Mouse (Mus musculus) heart, embryonic 10.5 days (tissue): Measurements from ENCODE around the gene Marveld1. TPM values are rescaled to one million over a fixed set of nuclear protein-coding genes. Genes with fewer than 3 reads are reported as not detected.

ENCODE experiments used
- DNase-seq: peaks from one replicate; pipeline ENCODE4 v3.0.0-alpha.2; 2017; ENCODE audit warnings: low spot score
- H3K27ac ChIP-seq: fragments of 300-500 bp; sonication (generic); 2 replicates; pipeline ENCODE4 v1.5.1; 2016; ENCODE audit warnings: mild to moderate bottlenecking
- H3K27me3 ChIP-seq: fragments of 300-500 bp; sonication (generic); 2 replicates; pipeline ENCODE4 v1.6.1; 2016; ENCODE audit warnings: mild to moderate bottlenecking; ENCODE audit not compliant: poor library complexity, insufficient read depth, severe bottlenecking
- H3K36me3 ChIP-seq: fragments of 300-500 bp; sonication (generic); 2 replicates; pipeline ENCODE4 v1.6.1; 2016; ENCODE audit warnings: mild to moderate bottlenecking, moderate library complexity
- H3K4me1 ChIP-seq: fragments of 300-500 bp; sonication (generic); 2 replicates; pipeline ENCODE4 v1.6.1; 2016; ENCODE audit warnings: mild to moderate bottlenecking
- H3K4me3 ChIP-seq: fragments of 300-500 bp; sonication (generic); 2 replicates; pipeline ENCODE4 v1.5.1; 2016; ENCODE audit warnings: mild to moderate bottlenecking, moderate library complexity
- H3K9me3 ChIP-seq: fragments of 300-500 bp; sonication (generic); 2 replicates; pipeline ENCODE4 v1.6.1; 2016; ENCODE audit warnings: mild to moderate bottlenecking, moderate library complexity
- WGBS: fragments of 180-500 bp; shearing (Covaris S2); methylation state at CpG from one replicate; pipeline ENCODE4 v1.1.7; 2016; 5-methylcytosine and 5-hydroxymethylcytosine counted together
- polyA plus RNA-seq: library from polyadenylated mRNA; unstranded; fragments of >200 nt; fragmentation: Nextera tagmentation; extraction: Ambion mirVana; gene quantifications from 2 replicates; pipeline ENCODE4 v1.2.1, GENCODE M21; 2016

Gene Marveld1
- polyA plus RNA-seq, result 6.5 and 8.1 TPM in 2 replicates

DNA sequence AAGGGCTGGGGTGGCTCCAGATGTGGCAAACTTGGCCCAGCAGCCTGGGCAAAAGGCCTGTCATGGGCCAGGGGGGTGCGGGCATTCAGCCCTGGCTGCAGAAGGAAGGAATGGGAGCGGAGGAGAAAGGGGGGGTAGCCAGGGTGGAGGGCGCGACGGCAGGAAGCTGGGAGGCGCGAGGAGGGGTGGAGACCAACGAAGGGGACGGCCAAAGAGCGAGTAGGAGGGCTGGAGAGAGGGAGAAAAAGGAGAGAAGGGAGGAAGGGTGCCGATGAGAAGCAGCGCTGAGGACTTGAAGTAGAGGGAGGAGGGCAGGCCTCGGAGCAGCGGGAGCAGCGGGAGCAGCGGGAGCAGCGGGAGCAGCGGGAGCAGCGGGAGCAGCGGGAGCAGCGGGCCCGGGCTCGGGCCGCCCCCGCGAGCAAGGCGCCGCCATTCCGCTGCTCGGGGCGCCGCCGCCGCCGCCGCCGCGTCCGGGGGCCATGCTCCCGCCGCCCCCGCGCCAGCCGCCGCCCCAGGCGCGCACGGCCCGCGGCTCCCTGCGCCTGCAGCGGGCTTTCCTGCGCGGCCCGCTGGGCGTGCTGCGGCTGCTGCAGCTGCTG lies at the start of gene Marveld1:
Gene Marveld1 (plus strand): TSS at position 231 of the 599 bp plus-strand sequence.
- Histone ChIP-seq H3K27me3 (peaks cover 4% of the 10 kb centered on the region; the same call in 1 of the 2 replicates), H3K9me3 (no peaks in the 10 kb centered on the region), H3K4me3 (peak within 1 kb of the TSS; percentile 80), H3K27ac (peak within 1 kb of the TSS; percentile 93), H3K4me1 (peaks cover 46% of the 10 kb centered on the region), H3K36me3 (peaks cover 3% of the 10 kb centered on the region; the same call in 1 of the 2 replicates)
- DNase-seq, result peak; percentile 84
- 0% methylated on average over 31 of the region's 57 CpGs for WGBS

GRCm38 (mm10) chr19:42099406-42099805 lies 47.8 kb upstream of the Marveld1 start:
- Histone ChIP-seq H3K27me3 (no peaks in the 10 kb centered on the region), H3K27ac (no peak overlapping the region), H3K4me3 (no peak overlapping the region), H3K36me3 (peaks cover 38% of the 10 kb centered on the region), H3K9me3 (no peaks in the 10 kb centered on the region), H3K4me1 (no peaks in the 10 kb centered on the region)
- 88% methylated on average over 3 of the region's 3 CpGs for WGBS
- no peak for DNase-seq

DNA sequence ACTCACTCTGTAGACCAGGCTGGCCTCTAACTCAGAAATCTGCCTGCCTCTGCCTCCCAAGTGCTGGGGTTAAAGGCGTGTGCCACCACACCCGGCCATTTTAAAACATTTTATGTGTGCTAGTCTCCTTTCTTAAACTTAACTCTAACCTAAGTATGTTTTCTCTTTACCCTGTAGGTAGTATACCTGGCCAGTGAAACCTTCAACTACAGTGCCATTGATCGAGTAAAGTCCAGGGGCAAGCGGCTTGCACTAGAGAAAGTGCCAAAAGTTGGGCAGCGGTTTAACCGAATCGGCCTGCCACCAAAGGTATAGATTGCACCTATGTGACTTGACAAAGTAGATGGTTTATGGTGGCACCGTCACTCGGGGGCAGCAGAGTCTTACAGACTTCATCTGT lies 42.5 kb upstream of the Marveld1 start:
- DNase-seq, result no peak
- 91% methylated on average over 9 of the region's 9 CpGs for WGBS
- Histone ChIP-seq H3K4me1 (no peaks in the 10 kb centered on the region), H3K27me3 (no peaks in the 10 kb centered on the region), H3K27ac (no peak overlapping the region), H3K9me3 (no peaks in the 10 kb centered on the region), H3K36me3 (peaks cover 54% of the 10 kb centered on the region), H3K4me3 (no peak overlapping the region)

GRCm38 (mm10) chr19:42115783-42116335 lies 31.3 kb upstream of the Marveld1 start:
- Histone ChIP-seq H3K36me3 (peaks cover 77% of the 10 kb centered on the region), H3K27ac (no peak overlapping the region), H3K4me1 (no peaks in the 10 kb centered on the region), H3K9me3 (no peaks in the 10 kb centered on the region), H3K4me3 (no peak overlapping the region), H3K27me3 (no peaks in the 10 kb centered on the region)
- 87% methylated on average over 4 of the region's 4 CpGs for WGBS
- DNase-seq, result no peak

DNA sequence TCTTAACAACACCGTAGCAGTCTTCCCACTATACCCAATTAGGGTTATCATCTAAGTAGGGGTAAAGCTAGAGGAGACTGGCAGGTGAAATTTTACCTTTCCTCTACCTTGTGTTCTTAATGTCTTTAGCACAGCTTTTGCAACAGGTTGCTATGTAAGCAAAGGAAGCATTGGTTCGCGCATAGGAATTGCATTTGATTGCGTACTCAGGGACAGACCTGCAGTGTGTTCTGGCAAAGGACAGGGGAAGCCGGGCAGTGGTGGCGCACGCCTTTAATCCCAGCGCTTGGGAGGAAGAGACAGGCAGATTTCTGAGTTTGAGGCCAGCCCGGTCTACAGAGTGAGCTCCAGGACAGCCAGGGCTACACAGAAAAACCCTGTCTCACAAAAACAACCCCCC lies 29.1 kb upstream of the Marveld1 start:
- no peaks in the 10 kb centered on the region for H3K4me1 ChIP-seq
- WGBS, result 91% methylated on average over 9 of the region's 9 CpGs
- no peak for DNase-seq
- H3K36me3 ChIP-seq, result peaks cover 93% of the 10 kb centered on the region
- no peak overlapping the region for H3K4me3 ChIP-seq
- H3K27ac ChIP-seq, result no peak overlapping the region
- H3K27me3 ChIP-seq, result no peaks in the 10 kb centered on the region
- no peaks in the 10 kb centered on the region for H3K9me3 ChIP-seq

GRCm38 (mm10) chr19:42118596-42118995 lies 28.6 kb upstream of the Marveld1 start:
- no peak overlapping the region for H3K27ac ChIP-seq
- no peak for DNase-seq
- H3K9me3 ChIP-seq, result no peaks in the 10 kb centered on the region
- WGBS, result 86% methylated on average over 5 of the region's 5 CpGs
- no peak overlapping the region for H3K4me3 ChIP-seq
- peaks cover 93% of the 10 kb centered on the region for H3K36me3 ChIP-seq
- H3K4me1 ChIP-seq, result no peaks in the 10 kb centered on the region
- H3K27me3 ChIP-seq, result no peaks in the 10 kb centered on the region

DNA sequence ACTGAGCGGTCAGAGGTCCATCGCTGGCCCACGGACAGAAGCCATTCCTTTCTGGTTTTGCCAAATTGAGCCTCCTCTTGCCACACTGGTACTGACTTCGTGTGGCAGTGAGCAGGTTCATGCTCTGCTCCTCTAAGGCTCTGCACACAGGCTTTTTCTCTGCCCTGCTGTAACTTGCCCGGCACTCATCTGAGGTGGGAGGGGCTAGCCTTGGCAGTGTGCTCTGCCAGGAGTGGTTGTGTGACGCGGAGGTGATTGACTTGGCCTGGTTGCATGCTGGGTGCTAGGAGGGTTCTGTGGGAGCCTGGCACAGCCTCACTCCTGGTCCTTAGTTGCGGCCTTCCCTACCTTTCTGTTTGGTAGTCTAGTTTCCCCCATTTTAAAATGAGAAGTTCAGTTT lies 26.7 kb upstream of the Marveld1 start:
- no peaks in the 10 kb centered on the region for H3K27me3 ChIP-seq
- no peaks in the 10 kb centered on the region for H3K4me1 ChIP-seq
- H3K4me3 ChIP-seq, result no peak overlapping the region
- WGBS, result 88% methylated on average over 8 of the region's 8 CpGs
- no peaks in the 10 kb centered on the region for H3K9me3 ChIP-seq
- H3K27ac ChIP-seq, result no peak overlapping the region
- H3K36me3 ChIP-seq, result peaks cover 88% of the 10 kb centered on the region
- no peak for DNase-seq

- Histone ChIP-seq H3K9me3 (no peaks in the 10 kb centered on the region), H3K36me3 (peaks cover 50% of the 10 kb centered on the region), H3K4me3 (no peak overlapping the region), H3K27ac (no peak overlapping the region), H3K27me3 (no peaks in the 10 kb centered on the region), H3K4me1 (peaks cover 26% of the 10 kb centered on the region)
- DNase-seq, result no peak
- 80% methylated on average over 13 of the region's 13 CpGs for WGBS
Measured at GRCm38 (mm10) chr19:42124684-42125083, 22.5 kb upstream of the Marveld1 start.

- Histone ChIP-seq H3K4me1 (peaks cover 34% of the 10 kb centered on the region), H3K36me3 (peaks cover 40% of the 10 kb centered on the region), H3K9me3 (no peaks in the 10 kb centered on the region), H3K4me3 (no peak overlapping the region), H3K27me3 (no peaks in the 10 kb centered on the region), H3K27ac (peak overlapping the region; percentile 33)
- no peak for DNase-seq
- WGBS, result 69% methylated on average over 11 of the region's 11 CpGs
Measured at GRCm38 (mm10) chr19:42125501-42126218, 21.5 kb upstream of the Marveld1 start.

DNA sequence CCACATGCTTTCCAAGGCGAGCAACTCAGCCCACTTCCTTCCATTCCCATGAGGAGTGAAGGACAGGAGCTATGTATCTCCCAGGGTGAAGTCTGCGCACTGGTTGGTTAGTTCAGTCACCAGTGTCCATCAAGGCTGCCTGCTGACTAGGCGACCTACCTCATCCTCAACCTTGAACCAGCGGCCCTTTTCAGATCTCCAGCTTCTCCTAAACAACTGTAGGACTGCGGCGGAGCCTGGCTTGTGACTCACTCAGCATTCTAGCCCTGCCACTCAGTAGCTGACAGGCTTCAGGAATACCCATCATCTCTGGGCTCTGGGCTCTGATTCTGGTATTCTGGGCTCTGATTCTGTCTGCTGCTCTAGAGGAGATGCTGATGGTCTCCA lies 21.0 kb upstream of the Marveld1 start:
- Histone ChIP-seq H3K27me3 (no peaks in the 10 kb centered on the region), H3K27ac (peak overlapping the region; percentile 33), H3K36me3 (peaks cover 35% of the 10 kb centered on the region), H3K4me1 (peaks cover 34% of the 10 kb centered on the region), H3K4me3 (no peak overlapping the region), H3K9me3 (no peaks in the 10 kb centered on the region)
- no peak for DNase-seq
- WGBS, result 85% methylated on average over 6 of the region's 6 CpGs

DNA sequence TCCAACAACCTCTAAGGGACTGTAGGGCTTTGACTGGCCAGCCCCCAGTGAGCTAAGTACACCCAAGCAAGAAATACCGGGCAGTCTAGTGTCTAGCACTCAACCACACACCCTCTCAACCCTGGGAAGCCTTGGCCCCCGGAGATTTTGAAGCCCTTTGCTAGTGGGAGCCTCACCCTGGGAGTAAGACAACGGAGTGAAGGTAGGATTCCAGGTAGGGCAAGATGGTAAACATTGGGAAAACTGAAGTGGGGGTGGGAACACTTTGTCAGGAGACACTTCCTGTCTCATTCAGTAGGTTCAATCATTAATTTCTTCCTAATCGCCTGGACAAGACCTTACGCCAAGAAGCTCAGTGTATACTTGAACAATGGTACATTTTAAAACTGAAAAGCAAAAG lies 20.2 kb upstream of the Marveld1 start:
- H3K27ac ChIP-seq, result no peak overlapping the region; the same call in 1 of the 2 replicates
- no peaks in the 10 kb centered on the region for H3K9me3 ChIP-seq
- no peak for DNase-seq
- no peak overlapping the region for H3K4me3 ChIP-seq
- no peaks in the 10 kb centered on the region for H3K27me3 ChIP-seq
- H3K4me1 ChIP-seq, result peaks cover 34% of the 10 kb centered on the region
- H3K36me3 ChIP-seq, result peaks cover 27% of the 10 kb centered on the region
- WGBS, result 86% methylated on average over 5 of the region's 5 CpGs

DNA sequence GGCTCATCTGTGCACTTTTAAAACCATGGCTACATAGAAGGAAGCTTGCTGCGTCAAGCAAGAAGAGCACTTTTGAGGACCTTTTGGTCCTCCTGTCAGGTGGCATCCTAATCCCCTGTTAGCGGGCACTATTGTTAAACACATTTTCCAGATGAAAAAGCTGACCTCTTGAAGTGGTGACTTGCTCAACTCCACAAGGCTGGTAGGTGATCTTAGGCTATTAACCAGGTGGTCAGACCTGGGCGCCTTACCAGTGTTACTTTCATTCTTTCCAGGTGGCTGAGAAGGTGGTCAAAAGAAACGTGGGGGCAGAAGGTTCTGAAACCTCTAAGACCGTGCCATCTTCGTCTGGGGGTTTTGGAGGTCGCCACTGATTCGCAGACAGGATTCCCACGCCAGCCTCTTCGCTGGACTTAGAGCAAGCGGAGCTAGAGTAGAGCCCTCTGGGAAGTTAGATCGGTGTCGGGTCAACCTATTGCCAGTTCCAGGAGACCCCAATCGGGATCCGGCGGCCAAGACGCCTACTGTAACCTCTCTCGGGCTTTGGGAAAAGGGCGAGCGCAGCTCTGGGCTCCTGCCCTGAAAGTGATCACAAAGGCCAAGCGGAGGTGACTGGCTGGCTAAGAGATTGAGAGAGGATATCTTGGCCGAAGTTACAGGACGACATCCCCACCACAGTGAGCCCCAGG lies 19.0 kb upstream of the Marveld1 start:
- WGBS, result 4% methylated on average over 23 of the region's 23 CpGs
- Histone ChIP-seq H3K27ac (peak overlapping the region; percentile 91), H3K27me3 (no peaks in the 10 kb centered on the region), H3K4me3 (peak overlapping the region; percentile 78), H3K9me3 (no peaks in the 10 kb centered on the region), H3K36me3 (peaks cover 16% of the 10 kb centered on the region), H3K4me1 (peaks cover 34% of the 10 kb centered on the region)
- no peak for DNase-seq
